Mouse (Mus musculus) heart, embryonic 10.5 days (tissue): ENCODE data around the gene Lrrc32. TPM values are rescaled to one million over a fixed set of nuclear protein-coding genes. Genes with fewer than 3 reads are reported as not detected.
A peak's percentile ranks its signal among the peaks of the same experiment; 100 is the strongest.

Experiments used
- DNase-seq: peaks from one replicate; pipeline ENCODE4 v3.0.0-alpha.2; 2017; ENCODE audit warnings: low spot score
- H3K27ac ChIP-seq: fragments of 300-500 bp; sonication (generic); 2 replicates; pipeline ENCODE4 v1.5.1; 2016; ENCODE audit warnings: mild to moderate bottlenecking
- H3K27me3 ChIP-seq: fragments of 300-500 bp; sonication (generic); 2 replicates; pipeline ENCODE4 v1.6.1; 2016; ENCODE audit warnings: mild to moderate bottlenecking; ENCODE audit not compliant: poor library complexity, insufficient read depth, severe bottlenecking
- H3K36me3 ChIP-seq: fragments of 300-500 bp; sonication (generic); 2 replicates; pipeline ENCODE4 v1.6.1; 2016; ENCODE audit warnings: mild to moderate bottlenecking, moderate library complexity
- H3K4me1 ChIP-seq: fragments of 300-500 bp; sonication (generic); 2 replicates; pipeline ENCODE4 v1.6.1; 2016; ENCODE audit warnings: mild to moderate bottlenecking
- H3K4me3 ChIP-seq: fragments of 300-500 bp; sonication (generic); 2 replicates; pipeline ENCODE4 v1.5.1; 2016; ENCODE audit warnings: mild to moderate bottlenecking, moderate library complexity
- H3K9me3 ChIP-seq: fragments of 300-500 bp; sonication (generic); 2 replicates; pipeline ENCODE4 v1.6.1; 2016; ENCODE audit warnings: mild to moderate bottlenecking, moderate library complexity
- WGBS: fragments of 180-500 bp; shearing (Covaris S2); methylation state at CpG from one replicate; pipeline ENCODE4 v1.1.7; 2016; 5-methylcytosine and 5-hydroxymethylcytosine counted together
- polyA plus RNA-seq: library from polyadenylated mRNA; unstranded; fragments of >200 nt; fragmentation: Nextera tagmentation; extraction: Ambion mirVana; gene quantifications from 2 replicates; pipeline ENCODE4 v1.2.1, GENCODE M21; 2016

Gene Lrrc32
- polyA plus RNA-seq, 1 experiment from 2014 or later = 7.3 TPM

GRCm38 (mm10) chr7:98503951-98504647 lies 15.0 kb downstream of the Lrrc32 start:
- Histone ChIP-seq H3K4me1 (peaks cover 65% of the 10 kb centered on the region), H3K36me3 (peaks cover 4% of the 10 kb centered on the region), H3K4me3 (no peak overlapping the region), H3K27me3 (peaks cover 17% of the 10 kb centered on the region; the same call in 1 of the 2 replicates), H3K9me3 (no peaks in the 10 kb centered on the region), H3K27ac (peak overlapping the region; percentile 82)
- 46% methylated on average over 6 of the region's 6 CpGs for WGBS
- DNase-seq = no peak

- Histone ChIP-seq H3K27ac (peak overlapping the region; percentile 82), H3K36me3 (0 out of 2 replicates have a peak, but pooled peaks cover 3% of the 10 kb centered on the region), H3K27me3 (peaks cover 9% of the 10 kb centered on the region; the same call in 1 of the 2 replicates), H3K4me3 (no peak overlapping the region), H3K4me1 (peaks cover 58% of the 10 kb centered on the region), H3K9me3 (no peaks in the 10 kb centered on the region)
- no peak for DNase-seq
- WGBS = 30% methylated on average over 5 of the region's 5 CpGs
Observed at GRCm38 (mm10) chr7:98504726-98505314, 15.7 kb downstream of the Lrrc32 start.

- peak overlapping the region; percentile 76 for H3K27ac ChIP-seq
- DNase-seq = no peak
- H3K4me1 ChIP-seq = peaks cover 50% of the 10 kb centered on the region
- WGBS = 29% methylated on average over 3 of the region's 3 CpGs
- H3K4me3 ChIP-seq = no peak overlapping the region
- 0 out of 2 replicates have a peak, but pooled peaks cover 3% of the 10 kb centered on the region for H3K36me3 ChIP-seq
- H3K27me3 ChIP-seq = peaks cover 8% of the 10 kb centered on the region; the same call in 1 of the 2 replicates
- H3K9me3 ChIP-seq = no peaks in the 10 kb centered on the region
Observed at GRCm38 (mm10) chr7:98505664-98506063, 16.6 kb downstream of the Lrrc32 start.

DNA sequence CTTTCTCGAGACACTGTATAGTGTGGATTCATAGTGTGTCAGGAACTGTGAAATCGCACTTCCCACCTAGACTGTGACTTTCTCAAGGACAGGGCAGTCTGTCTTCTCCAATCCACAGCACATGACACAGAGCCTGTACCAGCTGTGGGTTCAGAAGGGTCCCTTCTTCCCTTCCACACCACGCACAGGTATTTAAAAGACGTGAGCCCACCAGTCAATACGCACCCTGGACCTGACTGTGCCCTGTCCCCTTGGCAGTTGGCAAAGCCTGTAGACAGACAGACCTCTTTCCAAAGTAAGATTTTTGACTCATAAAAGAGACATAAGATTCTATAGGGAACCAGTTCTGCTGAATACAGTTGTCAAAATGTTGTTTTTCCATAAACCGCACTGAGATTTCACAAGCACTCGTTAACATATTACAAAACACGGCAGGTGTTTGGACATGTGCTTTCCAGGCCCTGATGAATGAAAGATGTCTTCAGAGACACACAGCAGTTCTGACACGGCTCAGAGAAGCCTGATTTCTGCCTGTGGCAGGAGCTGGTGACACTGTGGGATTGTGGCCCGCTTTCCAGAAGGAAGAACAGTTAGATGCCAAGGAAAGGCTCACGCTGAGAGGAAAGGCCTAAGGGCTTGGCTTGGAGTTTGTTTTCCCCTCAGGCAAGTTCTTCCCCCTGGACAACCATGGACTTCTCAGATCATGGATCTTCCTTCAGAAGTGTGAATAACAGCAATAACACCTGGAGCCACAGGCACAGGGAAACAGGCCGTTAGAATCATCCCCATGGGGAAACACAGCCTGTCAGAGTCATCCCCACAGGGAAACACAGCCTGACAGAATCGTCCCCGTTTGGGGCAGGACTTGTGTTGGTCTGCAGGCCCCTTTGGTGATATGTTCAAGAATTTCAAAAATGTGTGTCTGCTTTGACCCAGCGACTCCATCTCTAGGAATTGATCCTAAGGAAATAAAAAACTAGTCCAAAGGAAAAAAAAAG lies 22.2 kb downstream of the Lrrc32 start:
- no peaks in the 10 kb centered on the region for H3K36me3 ChIP-seq
- H3K27me3 ChIP-seq = no peaks in the 10 kb centered on the region
- WGBS = 62% methylated on average over 15 of the region's 15 CpGs
- no peak overlapping the region for H3K4me3 ChIP-seq
- H3K27ac ChIP-seq = peak overlapping the region; percentile 60
- no peaks in the 10 kb centered on the region for H3K9me3 ChIP-seq
- H3K4me1 ChIP-seq = peaks cover 19% of the 10 kb centered on the region
- DNase-seq = no peak

DNA sequence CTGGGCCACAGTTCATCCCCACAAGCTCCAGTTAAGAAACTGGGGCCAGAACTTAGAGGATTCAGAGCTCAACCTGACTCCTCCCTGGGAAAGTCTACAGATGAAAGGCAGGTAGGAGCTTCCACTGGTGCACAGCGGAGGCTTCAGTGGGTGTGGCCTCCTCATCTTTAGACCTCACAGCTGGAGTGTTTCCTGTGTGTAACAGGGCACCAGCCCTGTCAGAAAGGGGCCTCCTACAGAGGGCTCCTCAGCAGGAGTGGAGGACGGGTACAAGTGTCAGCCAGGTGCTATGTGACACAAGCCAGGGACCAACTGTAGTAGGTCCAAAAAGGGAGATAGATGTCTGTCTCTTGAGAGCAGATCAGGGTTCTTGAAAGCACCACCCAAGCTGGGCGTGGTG lies 24.2 kb downstream of the Lrrc32 start:
- Histone ChIP-seq H3K36me3 (no peaks in the 10 kb centered on the region), H3K4me3 (no peak overlapping the region), H3K27me3 (no peaks in the 10 kb centered on the region), H3K9me3 (no peaks in the 10 kb centered on the region), H3K27ac (peak overlapping the region; percentile 70), H3K4me1 (peaks cover 19% of the 10 kb centered on the region)
- 40% methylated on average over 3 of the region's 3 CpGs for WGBS
- DNase-seq = no peak

DNA sequence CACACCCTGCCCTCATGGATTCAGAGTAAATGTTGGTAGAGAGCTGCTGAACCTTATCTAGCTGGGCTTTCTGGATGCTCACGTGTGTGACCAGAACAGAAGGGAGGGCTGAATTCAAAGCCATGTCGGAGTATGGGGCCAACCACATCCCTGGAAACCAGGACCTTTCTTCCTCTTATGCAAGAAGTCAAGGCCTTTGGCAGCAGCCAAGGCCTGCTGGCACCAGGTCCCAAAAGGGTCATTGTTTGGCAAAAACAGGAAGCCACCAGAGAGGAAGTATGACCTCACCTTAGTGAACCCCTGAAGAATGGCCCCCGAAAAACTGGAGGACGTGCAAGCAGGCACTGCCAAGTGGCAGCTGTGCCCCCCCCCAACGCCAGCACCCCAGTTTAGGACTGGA lies 33.5 kb downstream of the Lrrc32 start:
- Histone ChIP-seq H3K4me3 (no peak overlapping the region), H3K4me1 (peaks cover 32% of the 10 kb centered on the region), H3K27ac (peak overlapping the region; percentile 39; the same call in 1 of the 2 replicates), H3K9me3 (no peaks in the 10 kb centered on the region), H3K27me3 (peaks cover 10% of the 10 kb centered on the region; the same call in 1 of the 2 replicates), H3K36me3 (no peaks in the 10 kb centered on the region)
- DNase-seq = no peak
- 71% methylated on average over 5 of the region's 5 CpGs for WGBS

GRCm38 (mm10) chr7:98523070-98523812 lies 34.2 kb downstream of the Lrrc32 start:
- Histone ChIP-seq H3K4me3 (no peak overlapping the region), H3K27ac (peak overlapping the region; percentile 39; the same call in 1 of the 2 replicates), H3K9me3 (no peaks in the 10 kb centered on the region), H3K4me1 (peaks cover 32% of the 10 kb centered on the region), H3K27me3 (peaks cover 10% of the 10 kb centered on the region; the same call in 1 of the 2 replicates), H3K36me3 (no peaks in the 10 kb centered on the region)
- 82% methylated on average over 8 of the region's 8 CpGs for WGBS
- DNase-seq = no peak

DNA sequence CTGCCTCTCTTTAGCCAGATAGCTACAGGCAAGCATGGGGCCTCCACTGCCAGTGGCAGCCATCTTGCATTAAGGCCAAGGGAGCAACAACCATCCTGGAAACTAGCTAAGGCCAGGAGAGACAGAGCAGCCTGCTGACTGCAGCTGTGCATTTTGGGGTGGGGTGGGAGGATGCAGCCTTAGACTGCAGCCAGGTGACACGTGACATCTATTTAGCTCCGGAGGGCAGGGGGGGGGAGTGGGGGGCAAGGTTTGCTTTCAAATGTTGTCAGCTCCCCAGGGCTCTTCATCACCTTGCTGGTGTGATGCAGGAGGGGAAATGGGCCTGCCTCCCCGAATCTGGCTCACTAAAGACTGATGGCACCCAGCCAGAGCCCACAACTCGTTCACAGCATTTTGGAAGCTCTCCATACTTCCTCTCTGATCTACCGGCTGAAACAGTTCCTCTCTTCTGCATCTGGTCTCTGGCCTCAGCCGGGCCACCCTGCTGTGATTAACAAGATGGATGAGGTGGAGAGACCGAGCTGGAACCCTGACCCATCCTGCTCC lies 34.8 kb downstream of the Lrrc32 start:
- peaks cover 32% of the 10 kb centered on the region for H3K4me1 ChIP-seq

DNA sequence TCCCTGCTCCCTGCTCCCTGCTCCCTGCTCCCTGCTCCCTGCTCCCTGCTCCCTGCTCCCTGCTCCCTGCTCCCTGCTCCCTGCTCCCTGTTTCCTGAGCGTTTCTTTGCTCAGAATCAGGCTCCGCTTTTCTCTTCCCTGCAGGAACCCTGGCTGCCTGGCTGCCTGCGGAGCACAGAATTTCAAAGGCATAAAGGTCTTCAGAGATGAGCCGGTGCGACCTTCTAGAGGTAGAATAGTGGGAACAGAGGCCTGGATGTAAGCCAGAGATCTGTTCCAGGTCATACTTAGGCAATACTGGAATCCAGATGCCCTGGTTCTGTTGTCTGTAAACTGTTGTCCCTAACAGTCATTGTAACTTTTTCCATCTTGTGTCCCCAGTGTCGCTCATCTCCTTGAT lies 35.3 kb downstream of the Lrrc32 start:
- Histone ChIP-seq H3K4me1 (peaks cover 31% of the 10 kb centered on the region), H3K4me3 (no peak overlapping the region), H3K27ac (no peak overlapping the region), H3K9me3 (no peaks in the 10 kb centered on the region), H3K36me3 (no peaks in the 10 kb centered on the region), H3K27me3 (peaks cover 10% of the 10 kb centered on the region; the same call in 1 of the 2 replicates)
- DNase-seq = no peak
- 34% methylated on average over 6 of the region's 6 CpGs for WGBS

More for the DNA sequence above, 34.8 kb downstream of the Lrrc32 start:
- DNase-seq = no peak
- no peaks in the 10 kb centered on the region for H3K36me3 ChIP-seq
- H3K27me3 ChIP-seq = peaks cover 10% of the 10 kb centered on the region; the same call in 1 of the 2 replicates
- H3K4me3 ChIP-seq = no peak overlapping the region
- H3K27ac ChIP-seq = no peak overlapping the region
- WGBS = 11% methylated on average over 7 of the region's 7 CpGs
- no peaks in the 10 kb centered on the region for H3K9me3 ChIP-seq

DNA sequence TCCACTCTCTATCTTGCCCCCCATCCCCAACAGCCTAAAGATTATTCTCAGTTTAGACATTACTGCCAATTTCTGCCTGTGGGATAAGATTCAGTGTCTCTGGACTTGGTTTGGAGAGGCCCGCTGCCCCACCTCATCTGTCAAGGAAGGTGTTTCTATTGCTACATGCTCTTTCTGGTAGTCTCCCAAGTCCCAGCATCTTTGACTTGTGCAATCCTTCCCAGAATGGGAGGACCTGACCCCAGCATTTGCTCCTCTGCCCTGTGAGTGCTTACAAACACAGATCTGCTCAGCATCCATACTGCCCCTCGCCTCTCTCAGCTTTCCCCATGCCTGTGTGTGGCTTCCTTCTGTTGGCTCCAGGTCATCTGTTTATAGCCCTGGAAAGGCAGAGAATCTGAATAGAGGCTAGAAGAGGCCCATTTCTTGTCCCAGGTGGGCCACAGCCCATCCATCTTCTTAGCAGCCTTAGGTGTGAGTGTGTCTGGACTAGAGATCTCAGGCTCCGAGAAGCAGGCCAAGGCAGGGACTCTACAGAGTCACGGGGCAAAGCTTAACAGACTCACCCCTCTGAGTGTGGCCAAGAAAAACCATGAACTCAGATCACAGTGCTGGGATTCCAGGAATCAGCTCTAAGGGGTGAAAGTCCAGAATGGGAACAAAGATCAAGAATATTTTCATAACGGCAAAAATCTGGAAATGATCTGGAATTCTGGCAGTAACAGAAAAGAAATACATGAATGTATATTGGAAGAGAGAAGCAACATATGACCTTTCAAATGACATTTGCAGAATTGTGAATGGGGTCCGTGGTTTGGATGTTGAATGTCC lies 36.0 kb downstream of the Lrrc32 start:
- Histone ChIP-seq H3K27ac (no peak overlapping the region), H3K9me3 (no peaks in the 10 kb centered on the region), H3K4me1 (peaks cover 30% of the 10 kb centered on the region), H3K27me3 (peaks cover 10% of the 10 kb centered on the region; the same call in 1 of the 2 replicates), H3K36me3 (no peaks in the 10 kb centered on the region), H3K4me3 (no peak overlapping the region)
- DNase-seq = no peak
- WGBS = 71% methylated on average over 6 of the region's 6 CpGs

DNA sequence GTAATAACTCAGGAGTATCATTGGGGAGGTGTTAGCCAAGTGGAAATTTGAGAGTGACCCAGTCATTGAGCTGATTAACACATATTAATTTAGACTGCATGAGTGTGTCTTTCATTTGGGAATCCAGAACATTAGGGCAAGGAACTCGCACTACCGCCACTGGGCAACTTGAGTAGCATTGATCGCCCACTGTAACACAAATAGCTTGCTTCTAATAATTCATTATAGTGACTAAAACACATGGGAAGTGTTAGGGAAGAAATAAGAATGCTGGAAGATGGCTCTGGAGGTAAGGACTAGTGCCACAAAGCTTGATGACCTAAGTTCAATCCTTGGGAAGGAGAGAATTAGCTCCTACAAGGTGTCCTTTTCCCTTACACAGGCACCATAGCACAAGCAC lies 38.0 kb downstream of the Lrrc32 start:
- DNase-seq = no peak
- Histone ChIP-seq H3K9me3 (no peaks in the 10 kb centered on the region), H3K36me3 (no peaks in the 10 kb centered on the region), H3K27ac (no peak overlapping the region), H3K27me3 (no peaks in the 10 kb centered on the region), H3K4me1 (peaks cover 30% of the 10 kb centered on the region), H3K4me3 (no peak overlapping the region)
- 89% methylated on average over 3 of the region's 3 CpGs for WGBS
